Mouse (Mus musculus) cerebellum, adult 9-10 months (tissue): ENCODE results near the gene Zfp30.

Experiments
- DNase-seq: peaks from one replicate; pipeline ENCODE4 v3.0.0; 2022

Gene Zfp30

DNA sequence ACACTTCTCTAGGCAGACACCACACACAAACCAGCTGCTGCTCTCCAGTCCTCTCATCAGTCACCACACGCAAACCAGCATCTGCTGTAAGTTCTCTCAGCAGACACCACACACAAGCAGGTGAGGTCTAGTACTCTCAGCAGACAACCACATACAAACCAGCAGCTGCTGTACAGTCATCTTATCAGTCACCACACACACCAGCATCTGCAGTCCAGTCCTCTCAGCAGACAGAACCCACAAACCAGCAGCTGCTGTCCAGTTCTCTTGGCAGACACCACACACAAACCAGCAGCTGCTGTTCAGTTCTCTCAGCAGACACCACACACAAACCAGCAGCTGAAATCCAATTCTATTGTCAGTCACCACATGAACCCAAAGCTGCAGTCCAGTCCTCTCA, 53.0 kb downstream of the Zfp30 start:
- no peak for DNase-seq

DNA sequence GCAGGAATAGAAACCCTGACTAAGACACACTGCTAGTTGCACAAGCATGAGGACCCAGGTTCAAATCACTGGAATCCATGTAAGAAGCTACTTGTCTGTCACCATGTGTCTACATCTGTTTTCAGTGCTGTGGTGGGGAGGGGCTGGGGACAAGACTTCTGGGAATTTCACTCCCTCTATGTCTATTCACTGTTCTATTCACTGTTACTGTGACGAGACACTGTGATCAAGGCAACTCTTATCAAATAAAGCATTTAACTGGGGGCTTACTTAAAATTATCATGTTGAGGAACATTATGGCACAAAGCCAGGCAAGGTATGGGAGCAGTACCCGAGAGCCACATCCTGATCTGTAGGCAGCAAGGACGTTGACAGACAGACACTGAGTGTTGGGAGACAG, 55.5 kb downstream of the Zfp30 start:
- DNase-seq, result no peak

DNA sequence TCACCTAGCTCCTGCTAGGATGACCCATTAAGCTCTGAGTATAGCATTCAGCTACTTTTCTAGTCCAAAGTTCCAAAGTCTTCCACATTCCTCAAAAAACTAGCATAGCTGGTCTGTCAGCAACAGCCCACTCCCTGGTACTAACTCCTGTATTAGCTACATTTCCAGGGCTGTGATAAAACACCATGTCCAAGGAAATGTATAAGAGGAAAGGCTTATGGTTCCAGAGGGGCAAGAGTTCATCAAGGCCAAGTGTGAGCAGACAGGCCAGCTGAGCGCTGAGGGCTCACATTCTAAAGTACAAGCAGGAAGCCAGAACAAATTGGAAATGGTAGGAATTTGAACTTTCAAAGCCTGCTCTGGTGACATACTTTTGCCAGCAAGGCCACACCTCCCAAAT, 58.3 kb downstream of the Zfp30 start:
- no peak for DNase-seq
